Mouse (Mus musculus): Measurements from ENCODE around the gene 1700014D04Rik. TPM values are rescaled to one million over a fixed set of nuclear protein-coding genes. Genes with fewer than 3 reads are reported as not detected.

Gene 1700014D04Rik
- not detected for polyA plus RNA-seq (2017; shearing (Covaris generic))

DNA sequence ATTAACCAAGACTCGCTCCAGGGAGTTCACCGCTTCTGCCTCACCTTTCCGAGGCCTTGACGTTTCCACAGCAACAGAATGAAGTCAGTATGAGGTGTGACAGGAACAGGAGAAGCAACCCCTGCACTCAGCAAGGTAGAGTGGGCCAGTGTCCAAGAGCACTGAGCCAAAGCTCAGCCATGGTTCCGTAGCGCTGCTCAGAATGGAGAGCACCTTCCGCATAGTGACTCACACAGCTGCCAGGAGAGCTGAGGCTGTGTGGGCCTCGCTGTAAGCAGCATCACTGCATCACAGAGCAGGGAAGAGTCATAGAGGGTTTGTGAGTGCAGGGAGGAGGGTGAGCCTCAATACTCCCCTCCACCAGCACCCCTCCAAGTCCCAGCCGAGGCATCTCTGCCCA is at the start of gene 1700014D04Rik:
Gene 1700014D04Rik (minus strand): TSS at position 42 of the 400 bp plus-strand sequence.

DNA sequence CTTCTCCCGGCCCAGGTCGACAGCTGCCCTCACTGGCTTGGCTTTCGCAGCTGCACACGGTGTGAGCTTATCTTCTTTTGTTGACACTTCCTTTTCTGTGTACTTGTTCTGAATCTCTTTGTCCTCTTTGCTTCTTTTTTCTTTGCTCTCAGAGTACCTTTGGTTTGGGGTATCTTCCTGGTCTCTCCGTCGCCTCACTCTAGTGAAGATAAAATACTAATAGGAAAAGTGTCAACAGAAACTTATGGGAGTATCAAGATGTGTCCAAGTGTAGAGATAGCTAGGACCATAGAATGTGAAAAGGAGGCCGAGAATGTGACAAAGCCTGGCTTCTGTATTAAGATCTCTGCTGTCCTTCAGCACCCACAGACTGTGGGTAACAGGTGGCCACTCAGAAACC is 35.6 kb upstream of the 1700014D04Rik start, which contains the start of gene Gm49354:
Gene Gm49354 (minus strand): TSS at position 101 of the 400 bp plus-strand sequence.

DNA sequence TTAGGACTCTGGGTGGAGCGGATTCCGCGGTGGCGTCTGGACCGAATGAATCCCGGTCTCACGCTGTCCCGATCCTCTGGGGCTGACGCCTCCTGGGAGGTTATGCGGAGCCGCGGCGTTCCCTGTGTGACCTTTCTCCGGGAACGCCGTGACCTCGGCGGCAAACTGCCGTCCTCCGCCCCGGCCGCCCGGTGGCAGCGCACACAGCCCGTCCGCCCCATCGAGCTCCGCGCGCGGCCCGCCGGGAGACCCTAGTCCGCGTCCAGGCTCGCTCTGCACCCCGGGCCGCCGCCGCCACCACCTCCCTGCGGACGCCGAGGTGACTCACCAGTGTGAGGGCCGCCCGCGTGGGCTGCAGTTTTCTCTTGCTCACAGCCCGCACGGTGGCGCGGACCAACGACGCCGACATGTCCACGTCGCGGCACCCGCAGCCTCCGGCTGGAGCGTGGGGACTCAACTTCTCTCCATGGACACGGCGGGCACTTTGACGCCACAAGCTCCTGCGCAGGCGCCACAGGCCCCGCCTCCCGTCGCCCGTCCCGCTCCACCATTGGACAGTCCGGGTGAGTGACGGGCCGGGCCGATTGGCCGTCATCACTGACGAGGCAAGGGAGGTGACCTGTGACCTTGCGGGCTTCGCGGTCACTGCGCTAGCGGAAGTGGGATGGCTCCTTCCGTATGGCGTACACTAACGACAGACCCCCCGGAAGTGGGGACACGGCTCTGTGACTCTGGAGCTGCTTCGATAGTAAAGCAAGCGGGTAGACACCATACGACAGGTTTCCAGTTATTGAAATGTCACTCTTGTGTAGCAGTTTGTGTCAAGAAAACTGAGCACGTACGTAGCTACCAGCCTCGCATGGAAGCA is 23.0 kb upstream of the 1700014D04Rik start, which contains the start of gene Isca1:
Gene Isca1 (minus strand): TSS at position 515 of the 868 bp plus-strand sequence.

DNA sequence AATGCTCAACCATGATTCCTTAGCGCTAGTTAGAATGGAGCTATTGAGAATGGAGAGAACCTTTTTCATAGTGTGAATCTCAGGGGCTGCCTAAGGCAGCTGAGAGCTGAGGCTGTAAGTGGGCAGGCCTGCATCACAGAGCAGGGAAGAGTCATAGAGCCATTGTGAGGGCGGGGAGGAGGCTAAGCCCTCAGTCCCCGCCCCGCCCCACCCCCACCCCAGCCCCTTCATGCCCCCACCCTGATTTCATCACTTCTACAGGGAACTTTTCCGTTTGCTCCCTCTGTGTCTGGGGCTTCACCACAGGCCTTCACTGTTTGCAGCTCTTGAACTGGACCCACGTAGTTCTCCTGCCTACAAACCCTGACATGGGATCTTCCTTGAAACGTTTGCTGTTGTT is 14.9 kb downstream of the 1700014D04Rik start, which contains the start of gene Spata31d1d:
Gene Spata31d1d (minus strand): TSS at position 101 of the 400 bp plus-strand sequence.

DNA sequence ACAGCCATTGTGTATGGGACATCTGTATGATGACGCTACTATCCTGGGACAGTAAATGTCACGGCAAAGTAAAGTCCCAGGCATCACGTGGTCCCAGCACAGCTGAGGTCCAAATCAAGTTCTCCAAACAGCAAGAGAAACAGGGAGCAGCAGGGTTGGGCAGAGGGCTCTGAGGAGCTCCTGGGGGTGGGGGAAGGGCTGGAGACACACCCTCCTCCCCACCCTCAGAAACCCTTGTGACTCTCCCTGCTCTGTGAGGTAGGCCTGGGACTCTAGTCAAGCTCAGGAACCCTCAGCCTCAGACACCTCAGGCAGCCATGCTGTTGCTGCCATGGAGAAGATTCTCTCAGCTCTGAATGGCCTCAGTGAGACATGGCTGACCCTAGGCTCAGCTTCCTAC is 34.6 kb downstream of the 1700014D04Rik start, which contains the start of gene Spata31d1b:
Gene Spata31d1b (plus strand): TSS at position 301 of the 400 bp plus-strand sequence.

DNA sequence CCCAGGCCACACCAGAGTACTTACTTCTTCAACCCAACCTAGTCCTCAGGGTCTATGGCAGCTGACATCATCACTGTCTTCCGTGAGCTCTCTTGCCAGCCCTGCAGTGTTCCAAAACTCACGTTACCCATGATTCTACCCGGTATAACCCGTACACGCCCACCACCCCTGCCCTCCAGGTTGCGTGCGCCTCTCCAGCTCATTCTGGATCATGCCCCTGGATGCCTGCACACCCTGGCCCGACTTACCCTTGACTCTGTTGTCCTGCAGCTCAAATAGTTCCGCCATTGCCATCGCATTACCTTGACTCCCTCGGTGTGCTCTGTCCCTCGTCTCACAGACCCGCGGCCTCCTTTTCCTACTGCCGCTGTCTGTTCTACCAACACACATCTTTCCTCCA is 36.3 kb downstream of the 1700014D04Rik start, which contains the start of gene Spata31d1a:
Gene Spata31d1a (minus strand): TSS at position 101 of the 400 bp plus-strand sequence.

DNA sequence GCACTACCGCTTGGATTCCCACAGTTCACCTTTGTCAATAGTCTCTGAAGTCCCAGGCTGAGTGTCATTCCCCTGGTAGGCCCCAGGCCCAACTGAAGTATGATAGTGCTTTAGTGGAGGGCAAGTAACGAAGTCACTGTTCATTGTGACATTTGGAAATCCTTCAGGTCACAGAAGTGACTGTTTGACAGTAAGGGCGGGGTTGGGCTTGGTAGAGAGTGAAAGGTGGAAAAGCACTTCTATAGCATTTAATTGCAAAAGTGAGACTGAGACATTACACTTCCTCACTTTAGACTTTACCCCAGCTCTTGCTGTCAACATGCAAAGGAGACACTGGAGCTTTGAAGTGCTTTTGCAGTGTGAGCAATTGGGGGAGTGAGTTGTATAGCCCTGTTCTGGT is 52.5 kb downstream of the 1700014D04Rik start, which contains the start of gene 4921517D22Rik:
Gene 4921517D22Rik (minus strand): TSS at position 101 of the 400 bp plus-strand sequence.

Other genes with a start within 250 kb of the 1700014D04Rik start
- 16.6 TPM for gene Agtpbp1, start 161.5 kb downstream of the 1700014D04Rik start, polyA plus RNA-seq (2017; shearing (Covaris generic))
- gene Naa35, start 161.5 kb downstream of the 1700014D04Rik start, polyA plus RNA-seq (2017; shearing (Covaris generic)): 39.5 TPM
- 44.8 TPM for gene Golm1, start 70.9 kb downstream of the 1700014D04Rik start, polyA plus RNA-seq (2017; shearing (Covaris generic))
- not detected for gene 4921517D22Rik, start 52.6 kb downstream of the 1700014D04Rik start, polyA plus RNA-seq (2017; shearing (Covaris generic))
- gene Spata31d1a, start 36.4 kb downstream of the 1700014D04Rik start, polyA plus RNA-seq (2017; shearing (Covaris generic)): 0.06 TPM
- not detected for gene Spata31d1b, start 34.5 kb downstream of the 1700014D04Rik start, polyA plus RNA-seq (2017; shearing (Covaris generic))
- not detected for gene Spata31d1d, start 15.0 kb downstream of the 1700014D04Rik start, polyA plus RNA-seq (2017; shearing (Covaris generic))
- gene Isca1, start 23.1 kb upstream of the 1700014D04Rik start, polyA plus RNA-seq (2017; shearing (Covaris generic)): 163 TPM
- not detected for gene Gm49354, start 35.5 kb upstream of the 1700014D04Rik start, polyA plus RNA-seq (2017; shearing (Covaris generic))
- 204 TPM for gene Tut7, start 76.4 kb upstream of the 1700014D04Rik start, polyA plus RNA-seq (2017; shearing (Covaris generic))